Mouse (Mus musculus) embryonic facial prominence, embryonic 13.5 days (tissue): ENCODE measurements around the gene Klra17. TPM values are rescaled to one million over a fixed set of nuclear protein-coding genes. Genes with fewer than 3 reads are reported as not detected.
"Not testable (repeated sequence)": the region's sequence is repeated elsewhere in the genome, so short reads cannot be mapped to it uniquely, and the experiment has no call there.

Experiments
- ATAC-seq: fragments of 200-750 bp; cut with Nextera tagmentation; 2 replicates; pipeline ENCODE4 v1.8.0; 2017; ENCODE audit warnings: low read depth; ENCODE audit not compliant: insufficient number of reproducible peaks, insufficient read depth, low FRiP score, low TSS enrichment
- H3K27ac ChIP-seq: fragments of 300-500 bp; sonication (generic); 2 replicates; pipeline ENCODE4 v1.5.1; 2015; ENCODE audit warnings: moderate library complexity, mild to moderate bottlenecking, inconsistent platforms
- H3K27me3 ChIP-seq: fragments of 300-500 bp; sonication (generic); 2 replicates; pipeline ENCODE4 v1.6.1; 2015; ENCODE audit warnings: mild to moderate bottlenecking, inconsistent platforms
- H3K36me3 ChIP-seq: fragments of 300-500 bp; sonication (generic); 2 replicates; pipeline ENCODE4 v1.6.1; 2015; ENCODE audit warnings: mild to moderate bottlenecking, inconsistent platforms
- H3K4me1 ChIP-seq: fragments of 300-500 bp; sonication (generic); 2 replicates; pipeline ENCODE4 v1.6.1; 2015; ENCODE audit warnings: inconsistent platforms
- H3K4me2 ChIP-seq: fragments of 300-500 bp; sonication (generic); 2 replicates; pipeline ENCODE4 v1.6.1; 2015; ENCODE audit warnings: moderate library complexity, mild to moderate bottlenecking, inconsistent platforms
- H3K4me3 ChIP-seq: fragments of 300-500 bp; sonication (generic); 2 replicates; pipeline ENCODE4 v1.5.1; 2015; ENCODE audit warnings: mild to moderate bottlenecking, inconsistent platforms
- H3K9ac ChIP-seq: fragments of 300-500 bp; sonication (generic); 2 replicates; pipeline ENCODE4 v1.6.1; 2015; ENCODE audit warnings: mild to moderate bottlenecking, inconsistent platforms
- H3K9me3 ChIP-seq: fragments of 300-500 bp; sonication (generic); 2 replicates; pipeline ENCODE4 v1.6.1; 2016; ENCODE audit warnings: inconsistent platforms
- WGBS: fragments of 180-500 bp; shearing (Covaris S2); methylation state at CpG from one replicate; pipeline ENCODE4 v1.1.7; 2015; ENCODE audit warnings: mixed read lengths; 5-methylcytosine and 5-hydroxymethylcytosine counted together
- polyA plus RNA-seq: library from polyadenylated mRNA; unstranded; fragments of >200 nt; fragmentation: Nextera tagmentation; extraction: Ambion mirVana; gene quantifications from 2 replicates; pipeline ENCODE4 v1.2.1, GENCODE M21; 2015

Klra17 gene
- polyA plus RNA-seq: not detected in 2 replicates

DNA sequence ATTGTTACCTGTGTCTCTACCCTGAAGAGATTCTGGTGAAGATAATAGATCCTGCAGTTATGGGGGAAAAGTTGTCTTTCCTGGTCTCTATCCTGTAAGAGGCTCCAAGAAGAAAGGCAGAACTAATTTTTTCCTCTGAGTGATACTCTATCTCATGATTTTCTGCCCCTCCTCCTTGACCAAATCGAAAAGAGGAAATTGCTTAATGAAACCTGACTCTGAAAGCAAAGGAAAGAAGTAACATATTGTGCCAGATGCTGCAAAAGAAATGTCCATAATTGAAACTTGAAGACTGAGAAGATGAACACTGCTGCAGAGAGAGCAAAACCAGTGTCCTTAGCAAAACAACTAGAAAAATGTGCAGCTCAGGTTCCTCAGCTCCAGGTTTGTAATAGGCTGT, at the start of gene Klra17:
Gene Klra17 (minus strand): TSS at position 124 of the 400 bp plus-strand sequence.
- Histone ChIP-seq H3K9me3 (peaks cover 8% of the 10 kb centered on the region; the same call in 1 of the 2 replicates), H3K36me3 (no peaks in the 10 kb centered on the region), H3K4me3 (no peak within 1 kb of the TSS), H3K27me3 (no peaks in the 10 kb centered on the region), H3K4me2 (no peak within 1 kb of the TSS), H3K9ac (no peak within 1 kb of the TSS), H3K4me1 (no peaks in the 10 kb centered on the region), H3K27ac (no peak within 1 kb of the TSS)
- WGBS: 39% methylated on average over 1 of the region's 1 CpGs
- ATAC-seq: no peak

DNA sequence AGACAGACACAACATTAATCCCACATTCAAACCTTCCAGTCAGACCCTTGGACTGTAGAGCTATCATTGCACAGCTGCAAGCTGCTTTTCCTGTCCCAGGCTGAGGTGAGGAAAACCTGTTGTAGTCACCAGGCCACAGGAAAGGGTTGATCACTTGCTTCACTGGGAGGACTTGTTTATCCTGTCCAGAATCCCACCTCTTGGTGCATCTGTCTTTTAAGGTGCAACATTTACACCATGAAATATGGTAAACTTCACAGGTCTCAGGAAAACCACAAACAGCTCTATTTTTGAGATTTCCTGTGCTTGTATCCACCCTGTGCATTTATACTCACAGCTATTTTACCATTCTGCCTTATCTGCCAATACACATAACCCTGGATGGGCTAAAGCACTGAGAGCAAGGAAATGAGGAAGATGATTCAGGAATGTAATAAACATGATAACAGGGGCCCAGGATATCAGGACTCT, 41.0 kb upstream of the Klra17 start, which contains the start of gene Klra5:
Gene Klra5 (minus strand): TSS at position 175 of the 471 bp plus-strand sequence.
- not testable (repeated sequence) for H3K27ac ChIP-seq, H3K4me3 ChIP-seq, H3K4me1 ChIP-seq, H3K9me3 ChIP-seq, H3K9ac ChIP-seq, H3K4me2 ChIP-seq, ATAC-seq, H3K27me3 ChIP-seq, H3K36me3 ChIP-seq

DNA sequence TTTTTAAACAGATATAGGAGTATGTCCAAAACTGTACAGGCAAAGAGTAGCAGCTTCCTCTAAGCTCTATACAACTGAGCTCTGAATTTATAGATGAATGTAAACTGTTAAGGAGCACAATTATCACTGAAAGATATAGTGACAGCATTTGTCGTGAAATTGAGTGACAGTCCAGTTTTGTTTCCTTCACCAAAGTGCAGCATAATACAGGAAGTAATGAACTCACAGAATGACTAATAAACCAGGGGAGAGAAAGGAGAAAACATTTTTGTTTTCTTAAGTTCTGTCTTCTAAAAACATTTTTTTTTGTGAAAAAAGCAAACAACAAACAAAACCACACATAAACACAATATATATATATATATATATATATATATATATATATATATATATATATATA, 40.5 kb upstream of the Klra17 start:
- Histone ChIP-seq H3K36me3 (no peaks in the 10 kb centered on the region), H3K27me3 (no peaks in the 10 kb centered on the region), H3K27ac (no peak overlapping the region), H3K4me2 (no peak overlapping the region), H3K9me3 (peaks cover 9% of the 10 kb centered on the region; the same call in 1 of the 2 replicates), H3K4me3 (no peak overlapping the region), H3K4me1 (no peaks in the 10 kb centered on the region), H3K9ac (no peak overlapping the region)
- 74% methylated on average over 1 of the region's 1 CpGs for WGBS
- ATAC-seq: no peak

DNA sequence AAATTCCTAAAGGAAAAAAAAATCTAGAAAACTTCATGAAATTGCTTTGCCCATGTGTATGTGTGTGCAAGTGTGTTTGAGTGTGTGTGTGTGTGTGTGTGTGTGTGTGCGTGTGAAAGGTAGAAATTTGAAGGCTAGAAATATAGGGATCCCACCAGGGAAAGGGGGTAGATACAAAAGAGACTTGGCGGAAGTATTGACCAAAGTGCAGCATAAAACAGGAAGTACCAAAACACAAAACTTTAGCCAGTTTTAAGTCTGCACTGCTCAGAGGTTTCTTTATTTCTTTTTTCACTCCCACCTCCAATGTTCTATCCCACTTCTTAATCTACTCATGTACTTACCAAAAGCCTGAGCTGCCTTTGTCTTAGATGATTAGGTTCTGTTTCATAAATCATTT, 6.1 kb upstream of the Klra17 start:
- no peak for ATAC-seq
- H3K4me3 ChIP-seq: no peak overlapping the region
- no peaks in the 10 kb centered on the region for H3K4me1 ChIP-seq
- H3K9me3 ChIP-seq: peaks cover 8% of the 10 kb centered on the region
- no peaks in the 10 kb centered on the region for H3K36me3 ChIP-seq
- 79% methylated on average over 2 of the region's 2 CpGs for WGBS
- H3K27ac ChIP-seq: no peak overlapping the region
- H3K4me2 ChIP-seq: no peak overlapping the region
- no peak overlapping the region for H3K9ac ChIP-seq
- no peaks in the 10 kb centered on the region for H3K27me3 ChIP-seq

DNA sequence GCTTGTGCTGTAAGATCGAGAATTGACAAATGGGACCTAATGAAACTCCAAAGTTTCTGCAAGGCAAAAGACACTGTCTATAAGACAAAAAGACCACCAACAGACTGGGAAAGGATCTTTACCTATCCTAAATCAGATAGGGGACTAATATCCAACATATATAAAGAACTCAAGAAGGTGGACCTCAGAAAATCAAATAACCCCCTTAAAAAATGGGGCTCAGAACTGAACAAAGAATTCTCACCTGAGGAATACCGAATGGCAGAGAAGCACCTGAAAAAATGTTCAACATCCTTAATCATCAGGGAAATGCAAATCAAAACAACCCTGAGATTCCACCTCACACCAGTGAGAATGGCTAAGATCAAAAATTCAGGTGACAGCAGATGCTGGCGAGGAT, 14.1 kb downstream of the Klra17 start, which contains the start of gene Gm17631:
Gene Gm17631 (plus strand): TSS at position 301 of the 400 bp plus-strand sequence.
- H3K4me1 ChIP-seq, H3K4me3 ChIP-seq, H3K27ac ChIP-seq, H3K4me2 ChIP-seq, H3K36me3 ChIP-seq, ATAC-seq, H3K9ac ChIP-seq, H3K27me3 ChIP-seq: not testable (repeated sequence)
- WGBS: no CpG with 5 or more reads among the region's 3 CpGs
- H3K9me3 ChIP-seq: peaks cover 14% of the 10 kb centered on the region; the same call in 1 of the 2 replicates

DNA sequence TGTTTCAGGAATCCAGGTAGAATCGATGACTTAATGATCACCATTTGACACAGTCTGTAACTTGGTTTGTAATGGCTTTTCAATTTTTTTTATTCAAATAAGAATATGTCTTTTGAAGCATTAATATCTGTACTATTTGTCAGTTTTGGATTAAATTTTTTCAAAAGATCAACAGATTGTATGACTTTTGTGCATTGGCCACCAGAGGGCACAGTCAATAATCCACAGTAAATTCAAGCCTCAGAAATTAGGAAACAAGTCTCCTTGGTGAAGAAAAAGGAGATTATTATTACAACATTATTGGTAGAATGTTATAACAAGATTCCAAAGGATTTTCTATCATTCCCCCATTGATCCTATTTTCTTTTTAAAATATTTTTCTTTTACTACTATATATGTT, 50.9 kb downstream of the Klra17 start:
- ATAC-seq: no peak
- no peak overlapping the region for H3K9ac ChIP-seq
- no peak overlapping the region for H3K27ac ChIP-seq
- no peak overlapping the region for H3K4me2 ChIP-seq
- H3K36me3 ChIP-seq: no peaks in the 10 kb centered on the region
- H3K4me1 ChIP-seq: no peaks in the 10 kb centered on the region
- no peaks in the 10 kb centered on the region for H3K27me3 ChIP-seq
- H3K9me3 ChIP-seq: no peaks in the 10 kb centered on the region
- no peak overlapping the region for H3K4me3 ChIP-seq
- 78% methylated on average over 1 of the region's 1 CpGs for WGBS

DNA sequence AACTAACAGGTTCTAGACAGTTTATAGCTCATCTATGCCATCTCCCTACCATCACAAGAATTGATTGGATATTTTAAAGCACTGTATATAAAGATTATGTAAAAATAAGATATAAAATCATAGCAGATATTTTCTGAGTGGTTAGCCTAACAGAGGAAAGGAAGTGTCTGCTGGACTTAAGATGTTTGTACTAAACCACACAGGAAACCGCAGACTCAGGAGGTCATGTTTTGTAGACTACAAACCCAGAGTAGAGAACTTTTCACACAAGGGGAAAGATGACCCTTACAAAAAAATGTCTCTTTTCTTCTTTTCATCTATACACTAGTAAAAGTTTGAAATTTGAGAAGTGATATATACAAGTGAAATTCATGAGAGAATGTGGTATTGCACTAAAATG, 52.5 kb downstream of the Klra17 start:
- 87% methylated on average over 1 of the region's 1 CpGs for WGBS
- Histone ChIP-seq H3K27me3 (no peaks in the 10 kb centered on the region), H3K36me3 (no peaks in the 10 kb centered on the region), H3K9me3 (peaks cover 9% of the 10 kb centered on the region; the same call in 1 of the 2 replicates), H3K4me1 (no peaks in the 10 kb centered on the region), H3K4me3 (no peak overlapping the region), H3K9ac (no peak overlapping the region), H3K27ac (no peak overlapping the region), H3K4me2 (no peak overlapping the region)
- no peak for ATAC-seq

DNA sequence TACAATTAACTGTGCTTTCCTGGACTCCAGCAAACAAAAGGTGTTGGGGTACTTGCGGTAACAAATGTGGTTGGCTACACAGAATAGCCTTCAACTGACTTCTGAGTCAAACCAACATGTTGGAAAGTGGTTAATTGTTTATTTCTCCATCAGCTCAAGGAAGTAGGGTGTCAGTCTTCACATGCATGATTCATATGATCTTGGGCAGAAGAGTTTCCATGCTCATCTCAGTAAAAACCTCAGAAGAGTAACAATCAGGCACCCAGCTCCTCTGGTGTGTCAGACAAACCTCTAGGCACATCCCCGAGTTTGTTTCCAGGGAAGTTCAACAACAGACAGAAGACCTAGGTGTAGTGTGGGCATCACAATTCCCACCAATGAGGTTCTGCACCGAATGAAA, 58.7 kb downstream of the Klra17 start:
- Histone ChIP-seq H3K27me3 (no peaks in the 10 kb centered on the region), H3K4me1 (no peaks in the 10 kb centered on the region), H3K27ac (no peak overlapping the region), H3K9me3 (peaks cover 9% of the 10 kb centered on the region; the same call in 1 of the 2 replicates), H3K9ac (no peak overlapping the region), H3K4me2 (no peak overlapping the region), H3K4me3 (no peak overlapping the region), H3K36me3 (no peaks in the 10 kb centered on the region)
- no peak for ATAC-seq
- WGBS: 65% methylated on average over 3 of the region's 3 CpGs

DNA sequence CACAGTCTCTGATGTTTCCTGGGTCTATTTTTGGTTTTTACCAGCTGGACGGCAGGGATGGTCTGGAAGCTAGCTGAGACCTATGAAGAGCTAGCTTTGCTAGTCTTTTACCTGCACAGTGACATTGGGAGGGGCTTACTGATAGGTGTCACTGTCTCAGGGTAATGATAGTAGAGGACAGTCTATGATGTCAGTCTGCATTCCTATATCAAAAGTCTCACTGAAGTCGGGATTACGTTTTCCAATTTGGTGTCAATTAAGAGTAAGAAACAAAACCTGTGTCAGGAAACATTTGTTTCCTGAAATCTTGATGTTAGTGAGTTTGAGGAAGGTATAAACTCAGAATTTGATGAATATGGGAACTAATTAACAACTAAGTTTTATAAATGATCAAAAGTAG, 92.3 kb downstream of the Klra17 start, which contains the start of gene Gm156:
Gene Gm156 (minus strand): TSS at position 101 of the 400 bp plus-strand sequence.
- H3K9ac ChIP-seq, H3K36me3 ChIP-seq, H3K4me1 ChIP-seq, H3K9me3 ChIP-seq, ATAC-seq, H3K27ac ChIP-seq, H3K4me3 ChIP-seq, H3K27me3 ChIP-seq, H3K4me2 ChIP-seq: not testable (repeated sequence)
- 87% methylated on average over 3 of the region's 3 CpGs for WGBS

Other genes with a start within 250 kb of the Klra17 start
- not detected in 2 replicates for gene Klrc3, start 233.3 kb downstream of the Klra17 start, polyA plus RNA-seq
- not detected in 2 replicates for gene Klrc2, start 216.0 kb downstream of the Klra17 start, polyA plus RNA-seq
- gene Klrc1, start 197.7 kb downstream of the Klra17 start, polyA plus RNA-seq: not detected in 2 replicates
- not detected in 2 replicates for gene Klri1, start 159.5 kb downstream of the Klra17 start, polyA plus RNA-seq
- gene Klri2, start 136.2 kb downstream of the Klra17 start, polyA plus RNA-seq: not detected in 2 replicates
- gene Gm156, start 92.4 kb downstream of the Klra17 start, polyA plus RNA-seq: not detected in 2 replicates
- gene Gm17631, start 14.0 kb downstream of the Klra17 start, polyA plus RNA-seq: not detected in 2 replicates
- not detected in 2 replicates for gene Klra5, start 41.0 kb upstream of the Klra17 start, polyA plus RNA-seq
- not detected in 2 replicates for gene Klra6, start 150.3 kb upstream of the Klra17 start, polyA plus RNA-seq
- not detected in 2 replicates for gene Klra4, start 190.6 kb upstream of the Klra17 start, polyA plus RNA-seq